Mouse (Mus musculus): ENCODE results near the gene Perm1.

Gene Perm1

DNA sequence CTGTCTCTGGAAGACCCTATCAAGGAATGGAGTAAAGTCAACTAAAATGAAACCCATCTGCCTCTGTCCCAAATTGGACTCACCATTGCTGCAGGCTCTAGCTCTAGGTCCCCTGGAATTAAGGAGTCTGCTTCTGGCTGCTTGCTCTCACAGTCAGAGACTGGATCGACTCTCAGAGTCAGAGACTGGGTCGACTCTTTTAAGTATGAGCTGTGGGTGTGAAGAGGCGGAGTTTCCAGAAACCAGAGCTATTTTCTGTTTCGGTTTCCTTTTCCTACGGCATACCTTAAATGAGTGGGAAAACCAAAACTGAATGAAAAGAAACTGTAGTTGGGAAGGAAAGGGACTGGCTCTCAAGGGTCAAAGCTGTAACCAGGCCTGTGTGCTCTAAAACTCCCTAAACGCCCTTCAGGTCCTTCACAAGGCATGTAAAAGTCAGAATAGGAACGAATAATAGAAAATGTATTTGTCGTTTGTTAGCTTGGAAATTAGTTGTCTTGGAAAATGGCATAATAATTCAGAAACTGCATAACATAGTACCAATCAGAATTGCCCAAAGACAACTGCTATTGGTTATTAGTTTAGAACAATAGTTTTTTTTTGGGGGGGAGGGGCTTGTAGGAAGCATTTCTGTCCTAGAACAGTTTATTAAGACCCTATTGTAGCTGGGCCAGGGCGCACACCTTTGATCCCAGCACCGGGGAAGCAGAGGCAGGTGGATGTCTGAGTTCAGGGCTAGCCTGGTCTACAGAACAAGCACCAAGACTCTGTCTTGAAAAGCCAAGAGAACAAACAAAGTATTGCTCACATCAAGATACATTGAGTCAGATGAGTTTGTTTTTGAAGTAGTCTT lies 14.8 kb upstream of the Perm1 start, which contains the start of gene Isg15:
TSS of gene Isg15 (minus strand) at position 196 of the 853 bp plus-strand sequence.
- DNase-seq (ENCODE audit: low spot score), result no peak

DNA sequence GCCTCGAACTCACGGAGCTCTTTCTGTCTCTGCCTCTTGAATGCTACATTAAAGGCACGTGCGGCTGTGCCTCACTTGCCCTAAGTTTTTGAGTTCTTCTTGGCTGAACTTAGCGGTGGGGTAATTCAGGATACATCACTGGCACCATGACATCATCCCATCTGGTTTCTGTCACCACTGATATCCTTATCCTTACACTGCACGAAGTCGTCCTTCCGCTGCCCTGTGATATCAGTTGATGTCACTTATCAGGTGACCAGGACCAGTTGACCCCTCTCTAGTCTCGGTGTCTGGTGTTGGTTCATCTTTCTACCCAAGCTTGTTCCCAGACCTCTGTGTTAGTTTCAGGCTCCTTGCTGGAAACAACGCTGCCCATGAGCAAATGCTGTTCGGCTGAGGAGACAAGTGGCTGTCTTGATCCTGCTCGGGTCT lies 13.2 kb upstream of the Perm1 start:
- no peak for DNase-seq (ENCODE audit: low spot score)

GRCm38 (mm10) chr4:156203001-156203412 lies 12.7 kb upstream of the Perm1 start, which contains the start of gene AW011738:
Gene AW011738 (plus strand): TSS chr4:156203304.
- no peak for DNase-seq (ENCODE audit: low spot score)

- no peak for DNase-seq (ENCODE audit: low spot score)
Observed at GRCm38 (mm10) chr4:156203413-156204131, 12.1 kb upstream of the Perm1 start.

DNA sequence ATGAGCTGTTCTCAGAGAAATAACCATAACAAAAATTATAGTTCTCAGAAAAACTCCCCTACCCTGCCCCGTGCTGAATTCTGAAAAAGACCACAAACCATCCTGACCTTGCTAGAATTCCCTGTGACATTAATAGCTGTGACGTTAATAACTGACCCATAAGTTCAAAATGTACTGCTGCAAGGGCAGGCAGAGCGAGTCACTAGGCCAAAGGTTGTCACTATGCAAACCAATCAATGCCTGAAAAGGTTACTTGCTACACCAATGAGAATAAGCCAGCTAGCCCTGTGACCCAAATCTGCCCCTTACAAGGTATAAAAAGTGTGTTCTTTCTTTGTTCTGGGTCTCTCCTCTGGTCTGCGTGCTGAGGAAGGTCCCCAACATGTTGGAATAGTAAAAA lies 6.8 kb upstream of the Perm1 start:
- DNase-seq (ENCODE audit: low spot score), result no peak

GRCm38 (mm10) chr4:156209963-156210635 lies 5.6 kb upstream of the Perm1 start:
- no peak for DNase-seq (ENCODE audit: low spot score)

GRCm38 (mm10) chr4:156213134-156213533 lies 2.5 kb upstream of the Perm1 start:
- no peak for DNase-seq (ENCODE audit: low spot score)

GRCm38 (mm10) chr4:156216196-156216595 lies 528 bp downstream of the Perm1 start:
- DNase-seq (ENCODE audit: low spot score), result no peak

DNA sequence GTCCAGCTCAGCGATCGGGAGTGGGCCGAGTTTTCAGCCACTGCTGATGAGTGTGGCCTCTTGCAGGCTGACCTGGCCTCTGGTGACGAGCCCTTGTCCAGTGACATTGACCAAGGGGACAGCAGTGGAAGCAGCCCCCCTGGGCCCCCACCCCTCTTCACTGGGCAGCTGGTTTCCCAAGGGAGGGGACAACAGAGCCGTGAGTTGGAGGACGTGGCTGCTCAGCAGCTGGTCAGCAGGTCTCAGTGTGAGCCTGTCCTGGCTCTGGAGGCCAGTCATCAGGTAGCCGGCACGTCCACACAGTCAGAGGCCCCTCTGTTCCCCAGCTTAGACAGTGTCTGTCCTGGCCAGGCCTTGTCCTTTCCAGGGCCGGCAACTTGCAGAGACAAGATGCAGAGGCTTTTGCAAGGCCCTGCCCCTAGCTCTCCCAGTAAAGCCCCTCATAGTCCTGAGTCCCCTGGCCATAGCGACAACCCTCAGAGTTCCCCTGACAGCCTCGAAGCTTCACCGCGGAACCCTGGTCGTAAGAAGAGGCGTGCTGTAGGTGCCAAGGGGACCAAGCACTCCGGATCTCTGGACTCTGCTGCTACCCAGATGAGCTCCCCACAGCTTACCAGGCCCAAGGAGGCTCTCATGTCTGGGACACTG lies 1.5 kb downstream of the Perm1 start:
- no peak for DNase-seq (ENCODE audit: low spot score)

- DNase-seq (ENCODE audit: low spot score), result no peak
Observed at GRCm38 (mm10) chr4:156217838-156218237, 2.2 kb downstream of the Perm1 start.

DNA sequence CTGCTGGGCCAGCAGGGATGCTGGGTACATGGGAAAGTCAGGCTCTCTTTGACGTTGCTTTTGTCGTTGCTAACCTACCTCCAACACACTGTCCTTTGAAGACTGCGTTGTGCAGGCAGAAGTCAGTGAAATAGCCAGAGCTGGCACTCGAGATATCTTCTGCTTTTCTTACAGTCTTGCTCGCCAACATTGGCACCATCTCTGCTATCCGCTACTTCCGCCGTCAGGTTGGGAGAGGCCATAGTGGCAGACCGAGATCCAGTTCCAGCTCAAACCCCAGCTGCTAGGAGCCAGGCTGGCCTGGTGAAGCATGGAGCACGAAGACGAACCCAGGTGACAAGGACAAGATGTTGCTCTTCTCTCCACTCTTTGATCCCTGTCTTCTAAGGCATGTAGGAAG lies 4.3 kb downstream of the Perm1 start:
- no peak for DNase-seq (ENCODE audit: low spot score)

DNA sequence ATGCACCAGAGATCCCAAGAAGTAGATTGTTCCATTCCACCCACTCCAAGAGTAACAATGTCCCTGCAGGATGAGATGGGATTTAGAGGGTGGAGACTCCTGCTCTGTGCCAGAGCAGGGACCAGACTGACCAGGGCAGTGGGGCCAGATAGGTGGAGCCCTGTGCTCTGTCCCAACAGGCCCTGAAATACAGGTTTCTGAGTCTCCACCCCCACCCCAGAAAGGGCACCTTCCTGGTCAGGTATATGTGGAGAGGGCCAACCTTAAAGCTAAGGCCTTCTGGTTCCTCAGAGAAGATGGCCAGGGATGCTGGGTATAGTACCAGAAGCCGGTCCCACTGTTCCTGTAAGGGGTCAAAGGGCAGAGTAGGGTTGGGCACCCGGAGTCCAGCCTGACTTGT lies 8.6 kb downstream of the Perm1 start:
- DNase-seq (ENCODE audit: low spot score), result no peak

DNA sequence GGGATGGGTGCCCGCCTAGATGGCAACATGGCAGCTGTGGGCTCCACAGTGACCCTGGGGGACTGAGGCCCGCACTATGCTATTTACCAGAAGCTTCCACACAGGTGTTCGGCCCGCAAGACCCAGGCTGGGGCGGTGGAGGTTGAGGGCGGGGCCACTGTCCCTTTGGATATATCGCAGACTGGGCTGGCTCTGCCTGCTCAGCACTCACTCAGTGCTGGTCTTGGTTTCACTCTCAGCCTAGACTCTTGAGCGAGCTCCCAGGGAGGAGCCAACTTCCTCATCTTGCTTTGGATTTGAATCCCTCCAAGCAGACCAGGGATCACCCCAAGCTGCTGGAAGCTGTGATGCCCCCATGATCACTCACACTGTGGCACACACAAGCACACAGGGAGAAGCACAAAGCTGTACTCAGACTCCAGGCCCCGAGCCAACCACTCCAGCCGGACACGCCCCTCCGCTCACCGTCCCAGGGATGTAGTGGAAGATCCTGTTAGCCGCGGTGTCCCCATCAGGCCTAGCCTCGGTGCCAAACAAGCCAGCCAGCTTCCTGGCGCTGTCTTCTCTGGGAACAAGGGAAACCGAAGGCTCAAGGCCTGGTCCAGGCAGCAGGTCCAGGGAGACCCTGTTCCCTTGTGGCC lies 12.2 kb downstream of the Perm1 start:
- no peak for DNase-seq (ENCODE audit: low spot score)

DNA sequence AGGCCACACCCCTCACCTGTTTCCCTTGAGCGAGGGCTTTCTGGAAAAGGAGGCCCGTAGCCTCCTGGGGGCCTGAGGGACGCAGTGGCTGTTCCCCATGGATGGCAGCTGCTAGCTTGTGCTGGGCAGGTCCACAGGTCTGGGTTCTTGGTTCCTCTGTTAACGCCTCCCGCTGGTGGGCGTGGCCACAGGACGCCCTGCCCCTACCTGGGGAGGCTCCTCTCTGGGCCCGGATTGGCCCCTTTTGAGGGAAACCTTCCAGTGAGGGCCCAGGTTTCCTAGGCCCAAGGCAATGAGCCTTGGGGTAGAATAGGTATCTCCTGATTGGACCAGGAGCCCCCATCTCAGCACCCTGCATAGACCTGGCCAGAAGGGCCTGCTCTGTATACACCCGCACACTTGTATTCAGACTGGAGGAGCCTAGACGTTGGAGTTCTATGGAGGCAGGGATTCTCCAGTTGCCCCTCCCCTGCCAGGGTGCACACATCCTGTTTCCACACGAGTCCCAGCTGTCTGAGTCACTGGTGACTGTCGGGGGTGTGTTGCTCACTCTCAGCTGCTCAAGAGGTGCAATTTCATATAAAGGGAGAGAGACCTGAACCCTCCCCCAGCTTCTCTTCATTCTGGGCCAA lies 12.8 kb downstream of the Perm1 start:
- DNase-seq (ENCODE audit: low spot score), result no peak

DNA sequence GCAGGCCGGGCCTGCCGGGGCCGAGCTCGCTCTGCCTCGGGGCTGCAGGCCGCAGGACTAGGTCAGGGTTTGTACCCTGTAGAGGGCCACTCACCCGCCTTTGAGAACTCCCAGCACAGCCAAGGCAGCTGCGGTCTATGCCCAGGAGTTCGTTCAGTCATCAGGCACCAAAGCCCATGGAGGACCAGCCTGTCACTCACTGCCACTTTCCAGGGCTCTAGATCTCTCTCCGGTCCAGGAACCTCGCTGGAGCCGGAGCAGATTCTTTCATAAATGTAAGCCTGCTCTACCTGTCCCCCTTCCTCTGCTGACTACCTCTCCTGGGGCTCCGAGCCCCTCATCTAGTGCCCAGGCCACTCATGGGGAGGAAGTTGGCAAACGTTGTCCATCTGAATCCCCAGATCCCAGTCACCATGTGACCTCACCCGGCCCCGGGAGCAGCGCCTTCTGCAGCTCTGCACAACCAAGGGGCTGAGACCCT lies 18.4 kb downstream of the Perm1 start:
- no peak for DNase-seq (ENCODE audit: low spot score)

DNA sequence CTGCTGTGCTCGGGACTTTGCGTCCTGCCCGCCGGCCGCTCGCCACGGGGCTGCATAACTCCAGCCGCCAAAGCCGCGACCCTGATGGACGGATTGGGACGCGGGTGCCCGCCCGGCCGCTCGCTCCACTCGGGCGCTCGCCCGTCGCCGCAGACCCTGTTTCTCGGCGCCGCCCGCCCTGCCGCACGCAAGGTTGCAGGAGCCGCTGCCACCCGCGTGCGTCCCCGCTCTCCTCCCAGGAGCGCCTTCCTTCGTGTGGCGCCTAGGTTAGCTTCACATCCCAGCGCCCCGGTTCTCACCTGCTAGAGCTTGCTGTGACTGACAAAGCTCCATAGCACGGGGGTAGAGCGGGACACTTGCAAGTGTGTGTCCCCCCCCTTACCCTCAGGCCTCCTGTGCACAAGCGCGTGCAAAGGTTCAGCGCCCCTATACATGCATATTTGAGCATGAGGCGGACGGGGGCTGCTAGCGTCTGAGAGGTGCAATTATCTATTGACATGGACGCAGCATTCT lies 19.1 kb downstream of the Perm1 start, which contains the start of gene Plekhn1:
TSS of gene Plekhn1 (minus strand) at position 157 of the 513 bp plus-strand sequence.
- peak; percentile 40 for DNase-seq (ENCODE audit: low spot score)

DNA sequence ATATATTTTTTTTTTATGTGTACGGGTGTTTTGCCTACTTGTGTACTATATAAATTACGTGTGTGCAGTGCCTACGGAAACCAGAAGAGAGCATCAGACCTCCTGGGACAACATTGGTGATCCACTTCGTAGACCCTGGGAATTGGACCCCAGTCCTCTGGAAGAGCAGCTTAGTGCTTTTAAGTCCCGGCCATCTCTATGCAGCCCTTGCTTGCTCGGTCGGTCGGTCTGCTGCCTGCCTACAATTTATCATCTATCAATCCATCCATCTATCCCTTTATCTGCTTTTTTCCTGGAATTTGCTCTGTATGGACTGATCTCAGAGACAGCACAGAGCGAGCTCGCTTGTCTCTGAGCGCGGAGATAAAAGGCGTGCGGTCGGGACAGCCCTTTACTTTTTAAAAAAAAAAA lies 19.7 kb downstream of the Perm1 start:
- DNase-seq (ENCODE audit: low spot score), result no peak

- DNase-seq (ENCODE audit: low spot score), result peak; percentile 66
Observed at GRCm38 (mm10) chr4:156235808-156236533, 20.3 kb downstream of the Perm1 start, which contains the start of gene Noc2l. Gene Noc2l (plus strand): TSS chr4:156236010.

GRCm38 (mm10) chr4:156236651-156237447 lies 21.2 kb downstream of the Perm1 start:
- no peak for DNase-seq (ENCODE audit: low spot score)

Measured in ovary, postnatal 10 days (tissue).